Mouse (Mus musculus) hindbrain, embryonic 12.5 days (tissue): Measurements from ENCODE around the gene Gm21188. TPM values are rescaled to one million over a fixed set of nuclear protein-coding genes. Genes with fewer than 3 reads are reported as not detected.
A peak's percentile ranks its signal among the peaks of the same experiment; 100 is the strongest.
"Not testable (repeated sequence)": the region's sequence is repeated elsewhere in the genome, so short reads cannot be mapped to it uniquely, and the experiment has no call there.

ENCODE experiments used
- ATAC-seq: fragments of 200-750 bp; cut with Nextera tagmentation; 2 replicates; pipeline ENCODE4 v1.8.0; 2017; ENCODE audit warnings: moderate TSS enrichment; ENCODE audit not compliant: low FRiP score
- H3K27ac ChIP-seq: fragments of 300-500 bp; sonication (generic); 2 replicates; pipeline ENCODE4 v1.5.1; 2016; ENCODE audit warnings: mild to moderate bottlenecking
- H3K27me3 ChIP-seq: fragments of 300-500 bp; sonication (generic); 2 replicates; pipeline ENCODE4 v1.6.1; 2016; ENCODE audit warnings: mild to moderate bottlenecking
- H3K36me3 ChIP-seq: fragments of 300-500 bp; sonication (generic); 2 replicates; pipeline ENCODE4 v1.6.1; 2016; ENCODE audit warnings: mild to moderate bottlenecking
- H3K4me1 ChIP-seq: fragments of 300-500 bp; sonication (generic); 2 replicates; pipeline ENCODE4 v1.6.1; 2016
- H3K4me2 ChIP-seq: fragments of 300-500 bp; sonication (generic); replicated peaks from 2 replicates; pipeline ENCODE4 v1.6.1; 2016; ENCODE audit warnings: mild to moderate bottlenecking
- H3K4me3 ChIP-seq: fragments of 300-500 bp; sonication (generic); 2 replicates; pipeline ENCODE4 v1.5.1; 2016; ENCODE audit warnings: mild to moderate bottlenecking
- H3K9ac ChIP-seq: fragments of 300-500 bp; sonication (generic); 2 replicates; pipeline ENCODE4 v1.6.1; 2016; ENCODE audit warnings: mild to moderate bottlenecking, moderate library complexity
- H3K9me3 ChIP-seq: fragments of 300-500 bp; sonication (generic); replicated peaks from 2 replicates; pipeline ENCODE4 v1.6.1; 2016; ENCODE audit warnings: mild to moderate bottlenecking
- WGBS: fragments of 180-500 bp; shearing (Covaris S2); methylation state at CpG from one replicate; pipeline ENCODE4 v1.1.7; 2016; 5-methylcytosine and 5-hydroxymethylcytosine counted together
- polyA plus RNA-seq: library from polyadenylated mRNA; unstranded; fragments of >200 nt; fragmentation: Nextera tagmentation; extraction: Ambion mirVana; gene quantifications from 2 replicates; pipeline ENCODE4 v1.2.1, GENCODE M21; 2016

Gene Gm21188
- polyA plus RNA-seq, 1 experiment from 2014 or later: not detected

DNA sequence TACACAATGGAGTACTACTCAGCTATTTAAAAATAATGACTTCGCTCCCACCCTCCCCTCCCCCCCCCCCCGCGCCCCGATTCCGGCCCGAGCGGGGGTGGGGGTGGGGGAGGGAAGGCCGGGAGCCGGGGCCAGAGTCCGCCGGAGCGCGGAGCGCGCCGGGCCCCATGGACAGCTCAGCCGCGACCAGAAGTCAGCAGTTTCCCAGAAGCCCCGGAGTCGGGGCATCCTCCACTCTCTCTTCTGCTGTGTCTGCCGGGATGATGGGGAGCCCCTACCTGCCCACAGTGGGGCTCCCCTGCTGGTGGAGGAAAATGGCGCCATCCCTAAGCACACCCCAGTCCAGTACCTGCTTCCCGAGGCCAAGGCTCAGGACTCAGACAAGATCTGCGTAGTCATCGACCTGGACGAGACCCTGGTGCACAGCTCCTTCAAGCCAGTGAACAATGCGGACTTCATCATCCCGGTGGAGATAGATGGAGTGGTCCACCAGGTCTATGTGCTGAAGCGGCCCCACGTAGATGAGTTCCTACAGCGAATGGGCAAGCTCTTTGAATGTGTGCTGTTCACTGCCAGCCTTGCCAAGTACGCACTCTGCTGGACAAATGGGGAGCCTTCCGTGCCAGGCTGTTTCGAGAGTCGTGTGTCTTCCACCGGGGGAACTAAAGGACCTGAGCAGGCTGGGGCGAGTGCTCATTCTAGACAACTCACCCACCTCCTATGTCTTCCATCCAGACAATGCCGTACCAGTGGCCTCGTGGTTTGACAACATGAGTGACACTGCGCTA lies 5.4 kb downstream of the Gm21188 start:
- not testable (repeated sequence) for H3K36me3 ChIP-seq, H3K4me1 ChIP-seq, H3K9me3 ChIP-seq, H3K4me3 ChIP-seq, H3K27ac ChIP-seq, H3K4me2 ChIP-seq, H3K9ac ChIP-seq
- WGBS: 2% methylated on average over 10 of the region's 40 CpGs
- 0 out of 2 replicates have a peak, but pooled peaks have one; percentile 32 for ATAC-seq
- H3K27me3 ChIP-seq: peaks cover 13% of the 10 kb centered on the region

DNA sequence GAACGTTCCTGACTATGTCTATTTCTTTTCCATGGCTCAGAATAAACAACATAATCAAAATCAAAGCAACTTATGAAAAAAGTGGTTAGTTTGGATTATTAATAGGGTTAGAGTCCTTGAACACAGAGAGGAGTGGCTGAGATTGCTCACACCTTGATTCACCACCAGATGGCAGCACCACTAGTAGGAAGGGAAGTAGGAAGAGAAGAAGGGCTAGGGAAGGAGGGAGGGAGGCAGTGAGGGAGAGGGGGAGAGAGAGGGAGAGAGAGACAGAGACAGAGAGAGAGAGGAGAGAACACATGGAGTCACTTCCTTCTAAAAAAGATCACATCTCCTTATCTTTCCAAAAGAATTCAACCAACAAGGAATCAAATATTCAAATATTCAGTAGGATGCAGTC lies 10.8 kb downstream of the Gm21188 start:
- not testable (repeated sequence) for H3K4me2 ChIP-seq, H3K4me3 ChIP-seq, H3K9me3 ChIP-seq, H3K36me3 ChIP-seq, ATAC-seq, H3K4me1 ChIP-seq, H3K27ac ChIP-seq, H3K9ac ChIP-seq
- no CpG with 5 or more reads among the region's 1 CpGs for WGBS
- peaks cover 22% of the 10 kb centered on the region for H3K27me3 ChIP-seq

DNA sequence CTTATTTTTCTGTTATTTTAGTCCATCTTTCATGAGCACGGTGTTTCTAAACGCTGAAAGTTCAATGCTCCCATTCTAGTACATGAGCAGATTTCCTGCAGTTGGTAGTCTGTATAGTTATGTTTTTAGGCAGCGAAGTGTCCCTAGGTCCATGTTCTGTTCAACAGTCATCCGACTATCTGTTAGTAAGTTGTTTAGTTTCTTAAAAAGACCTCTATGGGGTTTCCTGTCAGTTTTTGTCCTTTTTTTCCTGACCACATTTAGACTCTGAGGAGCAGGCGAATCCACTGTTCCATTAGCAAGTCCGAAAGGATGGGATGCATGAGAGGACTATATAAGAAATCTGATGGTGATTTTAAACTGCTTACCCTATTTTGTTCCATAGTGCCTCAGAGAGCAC lies 14.1 kb downstream of the Gm21188 start:
- not testable (repeated sequence) for H3K9ac ChIP-seq, H3K4me3 ChIP-seq, H3K36me3 ChIP-seq, ATAC-seq, H3K4me1 ChIP-seq, H3K4me2 ChIP-seq, H3K9me3 ChIP-seq, H3K27ac ChIP-seq
- H3K27me3 ChIP-seq: peaks cover 33% of the 10 kb centered on the region
- WGBS: 7% methylated on average over 6 of the region's 6 CpGs

DNA sequence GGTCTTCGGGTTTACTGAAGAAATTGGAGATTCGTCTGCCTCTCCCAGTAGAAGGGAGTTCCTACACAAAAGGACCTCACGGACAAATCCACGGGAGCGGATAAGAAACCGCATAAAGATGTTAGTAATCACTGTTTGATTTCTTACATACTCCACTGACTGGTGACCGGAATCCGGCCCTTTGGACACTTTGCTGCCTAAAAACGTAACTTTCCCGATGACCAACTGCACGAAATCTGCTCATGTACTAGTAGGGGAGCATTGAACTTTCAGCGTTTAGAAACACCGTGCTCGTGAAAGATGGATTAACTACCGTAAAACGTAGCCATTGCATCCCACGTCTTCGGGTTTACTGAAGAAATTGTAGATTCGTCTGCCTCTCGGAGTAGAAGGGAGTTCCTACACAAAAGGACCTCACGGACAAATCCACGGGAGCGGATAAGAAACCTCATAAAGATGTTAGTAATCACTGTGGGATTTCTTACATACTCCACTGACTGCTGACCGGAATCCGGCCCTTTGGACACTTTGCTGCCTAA lies 15.3 kb downstream of the Gm21188 start:
- H3K9me3 ChIP-seq, H3K4me2 ChIP-seq, H3K9ac ChIP-seq, H3K4me1 ChIP-seq, H3K4me3 ChIP-seq, H3K36me3 ChIP-seq, H3K27ac ChIP-seq, ATAC-seq: not testable (repeated sequence)
- peaks cover 27% of the 10 kb centered on the region for H3K27me3 ChIP-seq
- WGBS: under 1% methylated on average over 24 of the region's 25 CpGs

DNA sequence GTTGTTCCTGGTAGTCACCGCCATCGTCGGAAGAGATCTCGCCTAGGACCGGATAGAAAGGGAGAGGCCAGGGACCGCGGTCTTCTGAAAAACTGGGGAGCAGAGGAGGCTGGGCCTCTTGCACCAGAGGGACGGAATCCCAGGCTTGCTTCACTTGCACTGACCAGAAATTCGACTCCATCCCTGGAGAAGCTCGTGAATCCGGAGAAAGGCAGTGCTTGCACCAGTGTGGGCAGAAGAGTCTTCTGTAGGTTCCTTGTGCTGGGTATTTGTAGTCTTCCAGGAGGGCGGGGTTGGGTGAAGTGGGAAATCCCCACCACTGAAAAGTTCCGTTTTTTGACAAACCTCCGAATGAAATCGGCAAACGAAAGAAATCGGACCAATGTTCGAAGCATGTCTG lies 16.8 kb downstream of the Gm21188 start:
- H3K9me3 ChIP-seq, H3K4me1 ChIP-seq, H3K4me3 ChIP-seq, H3K27ac ChIP-seq, ATAC-seq, H3K9ac ChIP-seq, H3K4me2 ChIP-seq, H3K36me3 ChIP-seq: not testable (repeated sequence)
- WGBS: 2% methylated on average over 10 of the region's 18 CpGs
- H3K27me3 ChIP-seq: peaks cover 27% of the 10 kb centered on the region

DNA sequence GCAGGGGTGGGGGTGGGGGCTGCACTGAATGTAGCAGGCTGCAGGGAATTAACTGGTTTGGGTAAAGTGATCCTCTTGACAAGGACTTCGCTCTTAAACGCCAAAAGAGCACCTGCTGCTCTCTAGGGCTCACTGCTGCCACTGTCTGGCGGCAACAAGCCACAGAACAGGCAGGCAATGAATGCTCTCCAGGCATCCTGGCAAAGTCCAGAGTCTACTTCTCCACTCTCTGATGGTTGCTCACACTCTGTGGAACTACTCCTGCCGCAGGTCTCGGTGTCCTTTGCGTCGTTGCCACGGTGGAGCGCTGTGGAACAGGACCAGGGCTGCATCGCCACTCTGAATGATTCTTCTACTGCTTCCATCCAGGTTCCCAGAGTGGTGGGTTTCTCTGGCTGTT lies 17.4 kb downstream of the Gm21188 start:
- H3K4me2 ChIP-seq, H3K4me1 ChIP-seq, H3K27ac ChIP-seq, H3K36me3 ChIP-seq, H3K9ac ChIP-seq, H3K4me3 ChIP-seq, H3K9me3 ChIP-seq: not testable (repeated sequence)
- peaks cover 27% of the 10 kb centered on the region for H3K27me3 ChIP-seq
- 0% methylated on average over 3 of the region's 10 CpGs for WGBS
- ATAC-seq: peak; percentile 64; the same call in 1 of the 2 replicates

DNA sequence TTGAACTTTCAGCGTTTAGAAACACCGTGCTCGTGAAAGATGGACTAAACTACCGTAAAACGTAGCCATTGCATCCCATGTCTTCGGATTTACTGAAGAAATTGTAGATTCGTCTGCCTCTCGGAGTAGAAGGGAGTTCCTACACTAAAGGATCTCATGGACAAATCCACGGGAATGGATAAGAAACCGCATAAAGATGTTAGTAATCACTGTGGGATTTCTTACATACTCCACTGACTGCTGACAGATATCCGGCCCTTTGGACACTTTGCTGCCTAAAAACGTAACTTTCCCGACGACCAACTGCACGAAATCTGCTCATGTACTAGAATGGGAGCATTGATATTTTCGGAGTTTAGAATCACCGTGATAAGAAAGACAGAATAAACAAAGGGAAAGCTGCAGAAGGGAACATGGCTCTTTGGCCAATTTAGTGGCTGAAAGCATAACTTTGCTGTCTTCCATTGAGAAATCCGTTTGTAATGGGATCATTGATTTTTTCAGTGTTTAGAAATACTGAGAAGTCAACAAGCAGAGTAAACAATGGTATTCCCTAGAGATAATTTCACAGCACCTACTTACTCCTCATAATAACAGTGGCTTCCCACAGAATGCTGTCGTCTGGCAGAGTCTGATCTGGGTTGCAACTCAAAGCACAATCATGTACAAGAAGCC lies 18.3 kb downstream of the Gm21188 start:
- not testable (repeated sequence) for H3K36me3 ChIP-seq, H3K9ac ChIP-seq, H3K27ac ChIP-seq, H3K4me3 ChIP-seq, ATAC-seq, H3K4me2 ChIP-seq, H3K9me3 ChIP-seq, H3K4me1 ChIP-seq
- peaks cover 27% of the 10 kb centered on the region for H3K27me3 ChIP-seq
- WGBS: 2% methylated on average over 19 of the region's 19 CpGs

DNA sequence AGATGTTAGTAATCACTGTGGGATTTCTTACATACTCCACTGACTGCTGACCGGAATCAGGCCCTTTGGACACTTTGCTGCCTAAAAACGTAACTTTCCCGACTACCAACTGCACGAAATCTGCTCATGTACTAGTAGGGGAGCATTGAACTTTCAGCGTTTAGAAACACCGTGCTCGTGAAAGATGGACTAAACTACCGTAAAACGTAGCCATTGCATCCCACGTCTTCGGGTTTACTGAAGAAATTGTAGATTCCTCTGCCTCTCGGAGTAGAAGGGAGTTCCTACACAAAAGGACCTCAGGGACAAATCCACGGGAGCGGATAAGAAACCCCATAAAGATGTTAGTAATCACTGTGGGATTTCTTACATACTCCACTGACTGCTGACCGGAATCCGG lies 20.3 kb downstream of the Gm21188 start:
- not testable (repeated sequence) for H3K9me3 ChIP-seq, H3K27ac ChIP-seq, H3K36me3 ChIP-seq, H3K4me1 ChIP-seq, H3K4me3 ChIP-seq, ATAC-seq, H3K9ac ChIP-seq, H3K4me2 ChIP-seq
- H3K27me3 ChIP-seq: peaks cover 17% of the 10 kb centered on the region
- WGBS: 3% methylated on average over 16 of the region's 16 CpGs

DNA sequence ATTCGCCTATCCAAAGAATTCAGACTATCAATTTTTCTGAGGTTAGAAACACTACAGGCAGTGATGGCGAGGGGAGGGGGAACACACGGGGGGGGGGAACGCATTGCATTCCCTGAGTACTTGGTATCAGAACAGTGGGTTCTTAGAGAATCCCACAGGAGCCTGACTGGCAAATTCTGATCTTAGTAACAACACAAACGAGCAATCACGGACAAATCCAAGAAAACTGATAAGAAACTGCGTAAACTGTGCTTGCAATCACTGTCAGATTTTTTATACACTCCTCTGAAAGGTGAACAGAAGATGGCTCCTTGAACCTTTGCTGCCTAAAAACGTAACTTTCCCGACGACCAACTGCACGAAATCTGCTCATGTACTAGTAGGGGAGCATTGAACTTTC lies 24.6 kb downstream of the Gm21188 start:
- H3K9me3 ChIP-seq, H3K27ac ChIP-seq, H3K9ac ChIP-seq, H3K4me3 ChIP-seq, H3K4me2 ChIP-seq, ATAC-seq, H3K4me1 ChIP-seq, H3K36me3 ChIP-seq: not testable (repeated sequence)
- H3K27me3 ChIP-seq: peaks cover 17% of the 10 kb centered on the region
- WGBS: 0% methylated on average over 11 of the region's 11 CpGs

DNA sequence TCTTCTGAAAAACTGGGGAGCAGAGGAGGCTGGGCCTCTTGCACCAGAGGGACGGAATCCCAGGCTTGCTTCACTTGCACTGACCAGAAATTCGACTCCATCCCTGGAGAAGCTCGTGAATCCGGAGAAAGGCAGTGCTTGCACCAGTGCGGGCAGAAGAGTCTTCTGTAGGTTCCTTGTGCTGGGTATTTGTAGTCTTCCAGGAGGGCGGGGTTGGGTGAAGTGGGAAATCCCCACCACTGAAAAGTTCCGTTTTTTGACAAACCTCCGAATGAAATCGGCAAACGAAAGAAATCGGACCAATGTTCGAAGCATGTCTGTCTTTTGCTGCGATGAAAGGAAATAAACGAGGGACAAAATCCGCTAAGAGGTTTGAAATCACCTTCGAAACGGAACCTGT lies 25.1 kb downstream of the Gm21188 start, which contains the start of gene Gm36079:
TSS of gene Gm36079 (minus strand) at position 101 of the 400 bp plus-strand sequence.
- not testable (repeated sequence) for H3K4me1 ChIP-seq, H3K9me3 ChIP-seq, H3K27ac ChIP-seq, H3K4me3 ChIP-seq, H3K9ac ChIP-seq, ATAC-seq, H3K36me3 ChIP-seq, H3K4me2 ChIP-seq
- 0% methylated on average over 5 of the region's 17 CpGs for WGBS
- peaks cover 17% of the 10 kb centered on the region for H3K27me3 ChIP-seq

DNA sequence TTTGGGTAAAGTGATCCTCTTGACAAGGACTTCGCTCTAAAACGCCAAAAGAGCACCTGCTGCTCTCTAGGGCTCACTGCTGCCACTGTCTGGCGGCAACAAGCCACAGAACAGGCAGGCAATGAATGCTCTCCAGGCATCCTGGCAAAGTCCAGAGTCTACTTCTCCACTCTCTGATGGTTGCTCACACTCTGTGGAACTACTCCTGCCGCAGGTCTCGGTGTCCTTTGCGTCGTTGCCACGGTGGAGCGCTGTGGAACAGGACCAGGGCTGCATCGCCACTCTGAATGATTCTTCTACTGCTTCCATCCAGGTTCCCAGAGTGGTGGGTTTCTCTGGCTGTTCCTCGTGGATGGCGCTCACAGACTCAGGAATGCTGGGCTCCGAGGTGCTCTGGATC lies 25.6 kb downstream of the Gm21188 start:
- 0% methylated on average over 3 of the region's 13 CpGs for WGBS
- H3K36me3 ChIP-seq, H3K9me3 ChIP-seq, H3K9ac ChIP-seq, H3K4me1 ChIP-seq, H3K4me3 ChIP-seq, ATAC-seq, H3K4me2 ChIP-seq, H3K27ac ChIP-seq: not testable (repeated sequence)
- peaks cover 17% of the 10 kb centered on the region for H3K27me3 ChIP-seq

DNA sequence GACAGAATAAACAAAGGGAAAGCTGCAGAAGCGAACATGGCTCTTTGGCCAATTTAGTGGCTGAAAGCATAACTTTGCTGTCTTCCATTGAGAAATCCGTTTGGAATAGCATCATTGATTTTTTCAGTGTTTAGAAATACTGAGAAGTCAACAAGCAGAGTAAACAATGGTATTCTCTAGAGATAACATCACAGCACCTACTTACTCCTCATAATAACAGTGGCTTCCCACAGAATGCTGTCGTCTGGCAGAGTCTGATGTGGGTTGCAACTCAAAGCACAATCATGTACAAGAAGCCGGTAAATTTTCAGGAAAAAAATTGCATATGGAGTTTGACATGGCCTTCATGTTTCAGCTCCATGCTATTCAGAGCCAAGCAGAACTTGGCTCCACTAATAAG lies 26.4 kb downstream of the Gm21188 start:
- peaks cover 21% of the 10 kb centered on the region for H3K27me3 ChIP-seq
- not testable (repeated sequence) for H3K36me3 ChIP-seq, H3K9me3 ChIP-seq, H3K9ac ChIP-seq, H3K4me2 ChIP-seq, H3K27ac ChIP-seq, ATAC-seq, H3K4me3 ChIP-seq, H3K4me1 ChIP-seq
- WGBS: 9% methylated on average over 4 of the region's 4 CpGs

DNA sequence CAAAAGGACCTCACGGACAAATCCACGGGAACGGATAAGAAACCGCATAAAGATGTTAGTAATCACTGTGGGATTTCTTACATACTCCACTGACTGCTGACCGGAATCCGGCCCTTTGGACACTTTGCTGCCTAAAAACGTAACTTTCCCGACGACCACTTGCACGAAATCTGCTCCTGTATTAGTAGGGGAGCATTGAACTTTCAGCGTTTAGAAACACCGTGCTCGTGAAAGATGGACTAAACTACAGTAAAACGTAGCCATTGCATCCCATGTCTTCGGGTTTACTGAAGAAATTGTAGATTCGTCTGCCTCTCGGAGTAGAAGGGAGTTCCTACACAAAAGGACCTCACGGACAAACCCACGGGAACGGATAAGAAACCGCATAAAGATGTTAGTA lies 27.0 kb downstream of the Gm21188 start:
- H3K27ac ChIP-seq, H3K36me3 ChIP-seq, H3K4me2 ChIP-seq, ATAC-seq, H3K4me3 ChIP-seq, H3K9ac ChIP-seq, H3K9me3 ChIP-seq, H3K4me1 ChIP-seq: not testable (repeated sequence)
- 2% methylated on average over 21 of the region's 21 CpGs for WGBS
- H3K27me3 ChIP-seq: peaks cover 21% of the 10 kb centered on the region
